Mouse (Mus musculus) stomach, embryonic 16.5 days (tissue): ENCODE measurements around the gene Asb2. TPM values are rescaled to one million over a fixed set of nuclear protein-coding genes. Genes with fewer than 3 reads are reported as not detected.

Experiments
- ATAC-seq: fragments of 200-750 bp; cut with Nextera tagmentation; 2 replicates; pipeline ENCODE4 v1.8.0; 2017; ENCODE audit warnings: moderate number of reproducible peaks, moderate TSS enrichment; ENCODE audit not compliant: insufficient read depth, low FRiP score
- H3K27ac ChIP-seq: fragments of 300-500 bp; sonication (generic); 2 replicates; pipeline ENCODE4 v1.5.1; 2014; ENCODE audit warnings: low read length
- H3K27me3 ChIP-seq: fragments of 300-500 bp; sonication (generic); 2 replicates; pipeline ENCODE4 v1.6.1; 2014; ENCODE audit warnings: low read length, control low read depth, mixed read lengths; ENCODE audit not compliant: control insufficient read depth, insufficient read depth
- H3K36me3 ChIP-seq: fragments of 300-500 bp; sonication (generic); 2 replicates; pipeline ENCODE4 v1.6.1; 2014; ENCODE audit warnings: low read length; ENCODE audit not compliant: control insufficient read depth, insufficient read depth
- H3K4me1 ChIP-seq: fragments of 300-500 bp; sonication (generic); 2 replicates; pipeline ENCODE4 v1.6.1; 2014; ENCODE audit warnings: low read length, control low read depth, mixed read lengths; ENCODE audit not compliant: control insufficient read depth, insufficient read depth
- H3K4me2 ChIP-seq: fragments of 300-500 bp; sonication (generic); 2 replicates; pipeline ENCODE4 v1.6.1; 2014; ENCODE audit warnings: low read depth, low read length, mixed read lengths
- H3K4me3 ChIP-seq: fragments of 300-500 bp; sonication (generic); replicated peaks from 2 replicates; pipeline ENCODE4 v1.5.1; 2014; ENCODE audit warnings: mild to moderate bottlenecking, low read length
- H3K9ac ChIP-seq: fragments of 300-500 bp; sonication (generic); 2 replicates; pipeline ENCODE4 v1.6.1; 2014; ENCODE audit warnings: low read length
- H3K9me3 ChIP-seq: fragments of 300-500 bp; sonication (generic); replicated peaks from 2 replicates; pipeline ENCODE4 v1.6.1; 2016; ENCODE audit warnings: low read length, control low read depth; ENCODE audit not compliant: control insufficient read depth
- WGBS: fragments of 180-500 bp; shearing (Covaris S2); extraction: QIAGEN DNeasy Blood & Tissue Kit; methylation state at CpG from one replicate; pipeline ENCODE4 v1.1.7; 2014; 5-methylcytosine and 5-hydroxymethylcytosine counted together
- polyA plus RNA-seq: library from polyadenylated mRNA; unstranded; fragments of >200 nt; fragmentation: Nextera tagmentation; extraction: Ambion mirVana; gene quantifications from 2 replicates; pipeline ENCODE4 v1.2.1, GENCODE M21; 2015

Gene Asb2
- polyA plus RNA-seq, 1 experiment from 2014 or later, result 26.3 TPM

DNA sequence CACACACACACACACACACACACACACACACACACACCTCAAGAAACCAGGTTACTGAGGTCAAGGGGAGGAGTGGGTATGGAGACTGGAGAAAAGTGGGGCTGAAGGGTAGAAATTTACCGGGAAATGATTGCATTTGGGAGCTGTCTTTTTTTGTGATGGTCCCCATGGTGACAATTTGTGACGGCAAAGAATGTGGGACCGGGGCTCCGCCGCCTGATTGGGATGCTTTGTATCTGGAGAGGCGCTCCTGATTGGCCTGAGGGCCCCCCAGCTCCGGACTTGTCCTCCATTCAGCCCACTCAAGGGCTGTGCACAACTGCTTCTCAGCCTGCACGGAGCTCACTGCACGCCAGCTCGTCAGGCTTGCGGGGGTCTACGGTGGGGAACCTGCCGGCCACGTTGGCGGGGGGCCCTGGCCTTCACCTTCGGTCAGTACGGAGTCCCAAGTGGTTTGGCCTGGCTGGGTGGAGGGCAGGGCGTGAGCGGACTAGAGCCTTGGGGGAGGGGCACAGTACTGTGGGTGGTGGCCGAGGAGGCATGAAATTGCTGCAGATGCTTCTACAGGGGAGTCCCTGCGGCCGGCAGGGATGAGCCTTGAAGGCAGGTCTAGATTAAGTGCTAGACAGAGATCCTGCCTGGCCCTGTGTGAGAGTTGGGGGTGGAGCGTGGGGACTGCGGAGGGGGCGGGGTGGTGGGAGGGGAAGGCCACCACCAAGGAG is 41.0 kb downstream of the Asb2 start:
- Histone ChIP-seq H3K4me2 (peak overlapping the region; percentile 37), H3K27ac (no peak overlapping the region), H3K27me3 (peaks cover 25% of the 10 kb centered on the region; the same call in 1 of the 2 replicates), H3K4me1 (peaks cover 3% of the 10 kb centered on the region), H3K9ac (no peak overlapping the region), H3K9me3 (no peaks in the 10 kb centered on the region), H3K36me3 (no peaks in the 10 kb centered on the region), H3K4me3 (no peak overlapping the region)
- no peak for ATAC-seq
- WGBS, result 9% methylated on average over 25 of the region's 25 CpGs

DNA sequence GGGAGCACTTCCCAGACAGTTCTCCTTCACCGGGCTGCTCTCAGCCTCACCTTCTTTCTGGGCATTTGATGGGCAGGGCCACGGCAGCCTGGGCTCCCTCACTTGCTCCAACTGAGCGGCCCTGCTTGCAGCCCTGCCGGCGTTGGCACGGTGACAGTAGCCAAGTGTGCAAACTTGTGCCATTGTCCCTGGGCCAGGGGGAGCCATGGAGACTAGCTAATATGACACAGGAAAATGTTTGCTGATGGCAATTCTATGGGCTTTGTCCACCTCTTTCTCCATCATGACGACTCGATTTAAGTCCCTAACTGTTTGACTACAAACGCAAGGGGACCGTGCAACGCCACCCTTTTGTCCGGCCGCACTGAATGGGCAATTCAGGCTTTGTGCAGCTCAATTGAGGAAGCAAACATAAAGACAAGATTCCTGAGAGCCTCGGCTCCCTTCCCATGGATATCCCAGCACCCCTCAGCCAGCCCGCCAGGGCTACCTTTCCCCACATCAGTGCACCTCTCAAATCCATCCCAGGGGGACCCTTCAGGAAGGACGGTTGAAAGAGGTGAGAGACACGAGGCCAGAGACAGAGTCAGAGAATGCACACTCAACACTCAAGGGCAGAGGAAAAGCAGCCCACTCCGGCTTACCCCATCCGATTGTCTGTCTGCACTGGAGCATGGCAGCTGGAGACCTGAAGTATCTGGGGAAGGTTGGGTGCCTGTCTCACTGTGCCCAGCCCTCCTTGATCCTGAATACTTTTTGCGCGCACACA is 41.7 kb downstream of the Asb2 start:
- Histone ChIP-seq H3K27ac (no peak overlapping the region), H3K9ac (no peak overlapping the region), H3K4me1 (peaks cover 3% of the 10 kb centered on the region), H3K27me3 (peaks cover 25% of the 10 kb centered on the region; the same call in 1 of the 2 replicates), H3K9me3 (no peaks in the 10 kb centered on the region), H3K4me2 (no peak overlapping the region), H3K36me3 (no peaks in the 10 kb centered on the region), H3K4me3 (no peak overlapping the region)
- ATAC-seq, result no peak
- WGBS, result 57% methylated on average over 21 of the region's 21 CpGs

DNA sequence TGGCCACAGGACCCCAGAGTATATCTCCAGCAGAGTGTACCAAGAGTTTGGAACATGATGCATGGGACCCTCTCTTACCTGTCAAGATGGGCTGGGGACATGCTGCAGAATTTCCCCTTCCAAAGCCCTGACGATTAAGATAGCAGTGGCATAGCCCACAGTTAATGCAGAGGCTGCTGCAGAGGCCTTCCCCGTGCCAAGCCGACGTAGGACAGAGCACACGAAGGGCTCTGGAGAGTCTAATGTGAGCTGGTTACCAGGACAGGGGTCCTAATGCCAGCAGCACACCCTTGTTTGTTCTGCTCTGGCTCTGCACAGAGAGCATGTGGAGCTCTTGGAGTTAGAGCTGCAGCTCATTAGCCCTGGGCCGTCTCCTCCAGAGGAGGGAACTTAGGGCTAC is 42.5 kb downstream of the Asb2 start:
- H3K27me3 ChIP-seq, result peaks cover 25% of the 10 kb centered on the region; the same call in 1 of the 2 replicates
- ATAC-seq, result no peak
- no peaks in the 10 kb centered on the region for H3K9me3 ChIP-seq
- no peak overlapping the region for H3K4me2 ChIP-seq
- no peak overlapping the region for H3K9ac ChIP-seq
- 68% methylated on average over 6 of the region's 6 CpGs for WGBS
- H3K27ac ChIP-seq, result no peak overlapping the region
- H3K4me1 ChIP-seq, result peaks cover 3% of the 10 kb centered on the region
- H3K36me3 ChIP-seq, result no peaks in the 10 kb centered on the region
- no peak overlapping the region for H3K4me3 ChIP-seq

DNA sequence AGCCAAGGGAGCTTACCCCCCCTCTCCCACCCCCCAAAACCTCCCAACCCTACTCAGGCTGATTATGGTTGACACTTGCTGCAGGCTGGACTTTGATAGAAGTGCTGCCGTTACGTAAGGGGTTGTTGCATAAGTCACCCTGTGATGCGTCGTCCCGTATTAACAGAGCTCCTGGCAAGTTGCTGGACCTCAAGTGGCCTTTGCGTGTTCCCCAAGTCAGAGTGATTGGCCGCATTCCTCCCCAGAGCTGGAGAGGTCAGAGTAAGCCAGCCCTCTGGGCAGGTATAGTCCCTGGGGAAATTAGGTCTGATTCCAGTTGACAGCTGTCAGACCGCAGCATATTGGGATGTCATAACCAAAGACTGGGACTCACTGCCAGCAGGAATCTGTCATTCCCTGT is 43.9 kb downstream of the Asb2 start:
- peaks cover 3% of the 10 kb centered on the region for H3K4me1 ChIP-seq
- peaks cover 23% of the 10 kb centered on the region; the same call in 1 of the 2 replicates for H3K27me3 ChIP-seq
- H3K9me3 ChIP-seq, result no peaks in the 10 kb centered on the region
- H3K36me3 ChIP-seq, result no peaks in the 10 kb centered on the region
- no peak overlapping the region for H3K4me2 ChIP-seq
- no peak overlapping the region for H3K9ac ChIP-seq
- WGBS, result 79% methylated on average over 8 of the region's 8 CpGs
- H3K4me3 ChIP-seq, result no peak overlapping the region
- ATAC-seq, result no peak
- H3K27ac ChIP-seq, result no peak overlapping the region

DNA sequence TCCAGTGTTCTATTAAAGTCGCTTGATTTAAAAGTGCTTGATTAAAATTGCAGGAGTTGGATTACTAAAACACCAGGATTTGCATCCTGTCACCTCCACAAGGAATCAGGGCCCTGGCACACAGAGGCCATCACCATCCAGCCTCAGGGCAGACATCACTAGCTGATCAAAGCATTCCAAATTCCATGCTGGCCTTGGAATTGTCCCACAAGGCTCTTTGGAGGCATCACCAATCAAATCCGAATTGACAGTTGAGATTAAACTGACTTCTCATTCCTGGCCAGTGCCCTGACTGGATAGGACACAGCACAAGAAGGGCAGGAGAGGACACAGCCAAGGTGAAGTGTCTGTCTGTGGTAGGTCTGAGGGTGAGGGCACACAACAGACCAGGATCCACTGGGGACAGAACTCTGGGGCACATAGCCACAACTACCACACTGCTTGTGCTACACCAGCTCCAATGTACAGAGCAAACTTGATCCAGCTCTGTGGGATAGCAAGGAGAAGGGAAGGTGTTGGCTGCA is 45.0 kb downstream of the Asb2 start, which contains the start of gene Fam181a:
Gene Fam181a (plus strand): TSS at position 232 of the 524 bp plus-strand sequence.
- no peak within 1 kb of the TSS for H3K27ac ChIP-seq
- H3K27me3 ChIP-seq, result peaks cover 20% of the 10 kb centered on the region; the same call in 1 of the 2 replicates
- no peaks in the 10 kb centered on the region for H3K36me3 ChIP-seq
- no peak for ATAC-seq
- no peaks in the 10 kb centered on the region for H3K9me3 ChIP-seq
- H3K4me3 ChIP-seq, result no peak within 1 kb of the TSS
- H3K9ac ChIP-seq, result no peak within 1 kb of the TSS
- 60% methylated on average over 2 of the region's 2 CpGs for WGBS
- no peak within 1 kb of the TSS for H3K4me2 ChIP-seq
- H3K4me1 ChIP-seq, result peaks cover 3% of the 10 kb centered on the region

DNA sequence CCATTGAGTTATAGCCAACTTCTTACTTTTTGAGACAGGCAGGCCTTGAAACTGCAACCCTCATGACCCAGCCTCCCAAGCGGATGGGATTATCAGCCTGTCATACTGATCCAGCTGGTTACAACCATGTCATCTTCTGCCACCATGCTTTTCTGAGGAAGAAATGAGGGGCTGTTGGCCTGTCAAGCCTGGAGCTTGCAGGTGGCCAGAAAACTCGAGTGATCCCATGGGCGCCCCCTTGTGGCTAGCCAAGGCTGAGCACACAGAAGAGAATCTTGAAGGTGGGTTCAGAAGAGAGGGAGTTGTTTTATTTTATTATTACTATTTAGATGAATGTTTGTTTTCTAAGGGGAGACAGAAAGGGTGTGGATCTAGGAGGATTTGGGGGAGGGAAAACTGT is 49.1 kb downstream of the Asb2 start:
- no peak overlapping the region for H3K4me2 ChIP-seq
- ATAC-seq, result no peak

DNA sequence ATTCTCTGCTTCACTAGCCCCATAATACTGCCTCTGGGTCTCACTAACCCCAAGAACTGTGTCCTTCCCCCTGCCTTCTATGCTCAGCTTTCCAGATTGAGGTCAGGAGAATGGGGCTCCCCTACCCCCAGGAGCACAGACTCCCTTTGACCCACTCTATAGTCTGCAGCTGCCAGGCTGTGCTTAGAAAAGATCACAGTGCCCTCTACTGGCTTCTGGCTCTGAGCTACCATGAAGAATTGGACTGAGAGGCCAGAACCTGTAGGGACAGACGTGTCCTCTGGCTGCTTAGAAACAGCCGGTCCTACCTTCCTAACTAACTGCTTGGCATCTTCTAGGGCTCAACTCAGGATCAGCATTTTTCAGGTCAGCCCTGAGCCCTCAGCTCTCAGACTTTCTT is 49.6 kb downstream of the Asb2 start:
- no peak overlapping the region for H3K4me2 ChIP-seq
- no peak overlapping the region for H3K9ac ChIP-seq
- no peak for ATAC-seq
- 43% methylated on average over 2 of the region's 2 CpGs for WGBS
- no peaks in the 10 kb centered on the region for H3K36me3 ChIP-seq
- no peak overlapping the region for H3K27ac ChIP-seq
- no peaks in the 10 kb centered on the region for H3K9me3 ChIP-seq
- no peaks in the 10 kb centered on the region for H3K4me1 ChIP-seq
- no peak overlapping the region for H3K4me3 ChIP-seq
- no peaks in the 10 kb centered on the region for H3K27me3 ChIP-seq

More for the DNA sequence above, 49.1 kb downstream of the Asb2 start:
- Histone ChIP-seq H3K4me1 (no peaks in the 10 kb centered on the region), H3K4me3 (no peak overlapping the region), H3K9me3 (no peaks in the 10 kb centered on the region), H3K9ac (no peak overlapping the region), H3K36me3 (no peaks in the 10 kb centered on the region), H3K27ac (no peak overlapping the region), H3K27me3 (no peaks in the 10 kb centered on the region)
- 21% methylated on average over 3 of the region's 3 CpGs for WGBS

DNA sequence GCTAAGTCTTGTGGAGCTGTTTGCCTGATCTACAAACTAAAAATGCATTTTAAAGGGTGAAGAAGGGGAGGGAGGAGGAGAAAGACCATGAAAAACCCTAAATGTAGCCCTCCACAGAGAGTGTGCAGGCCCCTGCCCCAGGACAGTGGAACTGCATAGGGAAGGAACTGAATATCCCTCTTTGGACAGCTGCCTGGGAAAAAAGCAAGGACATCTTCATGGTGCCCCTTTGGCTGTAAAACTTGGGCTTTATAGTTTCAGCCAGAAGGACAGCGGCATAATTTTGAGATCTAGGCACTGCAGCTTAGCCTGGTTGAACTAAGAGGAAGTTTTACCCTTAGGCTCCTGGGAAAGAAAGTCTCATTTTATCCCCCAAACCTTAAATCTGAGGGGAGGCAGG is 52.8 kb downstream of the Asb2 start:
- 76% methylated on average over 1 of the region's 1 CpGs for WGBS
- H3K9ac ChIP-seq, result no peak overlapping the region

DNA sequence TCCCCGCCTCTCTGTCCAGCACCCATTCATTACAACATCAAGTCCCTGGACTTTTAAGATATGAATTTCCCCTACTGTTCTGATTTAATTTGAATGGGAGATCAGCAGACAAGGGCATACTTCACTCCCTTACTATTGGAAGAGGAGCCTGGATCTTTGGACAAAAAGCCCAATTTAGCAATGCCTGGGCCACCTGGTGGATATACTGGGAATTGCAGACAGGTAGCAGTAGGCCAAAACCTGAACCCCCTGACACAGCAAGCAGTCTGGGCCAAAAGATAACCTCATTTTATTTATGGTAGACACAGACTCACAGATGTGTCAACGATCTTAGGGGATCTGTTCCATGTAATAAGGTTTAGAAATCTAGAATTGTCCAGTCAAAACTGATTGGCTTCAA is 54.2 kb downstream of the Asb2 start:
- WGBS, result 52% methylated on average over 2 of the region's 2 CpGs
- ATAC-seq, result no peak

More for the DNA sequence above, 52.8 kb downstream of the Asb2 start:
- Histone ChIP-seq H3K4me1 (no peaks in the 10 kb centered on the region), H3K27me3 (no peaks in the 10 kb centered on the region), H3K9me3 (no peaks in the 10 kb centered on the region), H3K27ac (no peak overlapping the region), H3K36me3 (no peaks in the 10 kb centered on the region), H3K4me3 (no peak overlapping the region), H3K4me2 (no peak overlapping the region)
- no peak for ATAC-seq

More for the DNA sequence above, 54.2 kb downstream of the Asb2 start:
- Histone ChIP-seq H3K27ac (no peak overlapping the region), H3K4me1 (no peaks in the 10 kb centered on the region), H3K4me2 (no peak overlapping the region), H3K9ac (no peak overlapping the region), H3K9me3 (no peaks in the 10 kb centered on the region), H3K27me3 (no peaks in the 10 kb centered on the region), H3K4me3 (no peak overlapping the region), H3K36me3 (no peaks in the 10 kb centered on the region)
